Mouse (Mus musculus): ENCODE data around the gene Tsga10.
A peak's percentile ranks its signal among the peaks of the same experiment; 100 is the strongest.
"Not testable (repeated sequence)": the region's sequence is repeated elsewhere in the genome, so short reads cannot be mapped to it uniquely, and the experiment has no call there.

Tsga10 gene

DNA sequence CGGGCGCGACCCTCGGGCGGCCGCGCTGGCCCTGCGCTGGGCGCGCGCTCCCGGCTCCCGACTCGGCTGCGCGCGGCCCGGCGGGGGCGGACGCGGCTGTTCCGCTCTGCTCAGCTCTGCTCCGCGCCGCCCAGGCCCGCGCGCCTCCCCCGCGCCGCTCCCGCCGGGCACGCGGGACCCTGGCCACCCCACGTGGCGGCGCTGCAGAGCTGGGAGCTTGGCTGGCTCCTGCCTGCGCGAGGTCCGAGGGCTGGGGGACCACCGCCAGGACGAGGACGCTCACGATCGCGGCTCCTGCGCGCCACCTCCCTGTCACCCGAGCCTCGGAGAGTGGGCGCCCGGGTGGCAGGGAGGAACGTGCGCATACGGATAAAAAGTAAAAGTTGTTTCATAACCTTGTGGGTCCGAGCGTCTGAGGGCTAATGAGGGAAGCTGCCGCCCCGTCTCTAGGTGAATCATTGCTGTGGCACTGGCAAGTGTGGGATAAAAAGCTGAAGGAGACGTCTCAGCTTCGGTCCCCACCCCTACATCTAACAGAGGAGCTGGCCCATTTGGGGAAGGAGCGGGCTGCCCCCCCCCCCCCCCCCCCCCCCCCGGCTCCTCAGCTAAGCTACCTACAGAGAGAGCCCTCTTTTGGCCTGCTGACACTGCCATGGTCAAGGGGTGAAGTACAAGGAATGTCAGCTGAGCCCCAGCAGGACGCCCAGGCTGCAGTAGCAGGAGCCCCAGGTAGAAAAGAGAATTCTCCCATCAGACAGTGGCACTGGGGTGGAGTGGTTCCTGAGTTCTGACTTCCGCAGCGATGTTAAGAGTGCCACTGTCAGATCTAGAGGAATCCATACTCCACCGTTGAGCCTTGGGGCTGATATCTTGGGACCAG lies 146.2 kb downstream of the Tsga10 start, which contains the start of gene 2010300C02Rik:
Gene 2010300C02Rik, minus strand, starts transcription at position 325 of the 880 bp plus-strand sequence.
- DNase-seq (ENCODE audit: low read depth) = peak; percentile 27

DNA sequence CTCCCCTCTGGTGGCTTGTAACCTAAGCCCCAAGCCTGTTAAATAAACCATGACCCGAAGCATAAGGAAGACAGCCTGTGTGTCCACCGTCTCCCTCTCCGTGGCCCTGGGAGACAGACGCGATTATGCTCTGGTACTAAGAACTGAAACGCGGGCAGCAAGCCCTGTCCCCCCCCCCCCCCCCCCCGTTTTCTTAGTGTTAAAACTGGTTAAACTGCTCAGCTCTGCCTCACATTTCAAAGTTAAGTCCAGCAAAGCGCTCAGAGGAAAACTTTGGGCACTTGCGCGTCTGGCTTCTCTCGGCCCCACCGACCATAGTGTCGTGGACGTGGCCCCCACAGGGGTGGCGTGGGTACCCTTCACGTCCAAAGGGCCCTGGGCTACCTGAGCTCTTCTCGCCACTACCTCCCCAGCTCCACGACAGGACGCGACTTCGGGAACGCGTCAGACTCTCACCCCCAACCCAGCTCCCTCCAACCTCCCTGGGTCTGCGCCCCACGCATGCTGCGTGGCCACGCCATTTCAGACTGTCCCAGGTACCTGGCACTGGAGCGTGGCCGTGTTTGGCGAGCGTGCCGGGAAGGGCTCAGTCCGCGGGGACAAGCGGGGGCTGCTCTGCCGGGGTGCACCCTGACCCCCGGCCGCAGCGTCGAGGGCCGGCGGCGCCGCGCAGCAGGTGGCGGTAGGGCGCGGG lies 147.1 kb downstream of the Tsga10 start:
- DNase-seq (ENCODE audit: low read depth) = peak; percentile 5

DNA sequence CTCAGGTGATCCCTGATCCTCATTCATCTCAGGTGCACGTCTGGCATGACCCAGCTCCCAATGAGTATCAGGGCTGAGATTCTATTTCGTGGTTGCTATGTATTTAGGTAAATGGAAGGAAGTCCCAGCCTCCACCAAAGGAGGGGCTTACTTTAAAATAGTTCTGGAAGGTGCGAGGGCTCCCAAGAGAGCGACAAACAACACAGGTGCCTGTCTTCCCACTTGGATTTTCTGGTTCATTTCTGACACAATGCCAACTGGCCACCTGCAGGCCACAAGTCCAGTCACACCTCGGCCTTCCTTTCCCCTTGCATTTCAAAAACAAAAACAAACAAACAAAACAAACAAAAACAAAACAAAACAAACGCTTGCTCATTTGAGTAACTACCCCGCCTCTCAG lies 147.7 kb downstream of the Tsga10 start:
- no peak for DNase-seq (ENCODE audit: low read depth)

DNA sequence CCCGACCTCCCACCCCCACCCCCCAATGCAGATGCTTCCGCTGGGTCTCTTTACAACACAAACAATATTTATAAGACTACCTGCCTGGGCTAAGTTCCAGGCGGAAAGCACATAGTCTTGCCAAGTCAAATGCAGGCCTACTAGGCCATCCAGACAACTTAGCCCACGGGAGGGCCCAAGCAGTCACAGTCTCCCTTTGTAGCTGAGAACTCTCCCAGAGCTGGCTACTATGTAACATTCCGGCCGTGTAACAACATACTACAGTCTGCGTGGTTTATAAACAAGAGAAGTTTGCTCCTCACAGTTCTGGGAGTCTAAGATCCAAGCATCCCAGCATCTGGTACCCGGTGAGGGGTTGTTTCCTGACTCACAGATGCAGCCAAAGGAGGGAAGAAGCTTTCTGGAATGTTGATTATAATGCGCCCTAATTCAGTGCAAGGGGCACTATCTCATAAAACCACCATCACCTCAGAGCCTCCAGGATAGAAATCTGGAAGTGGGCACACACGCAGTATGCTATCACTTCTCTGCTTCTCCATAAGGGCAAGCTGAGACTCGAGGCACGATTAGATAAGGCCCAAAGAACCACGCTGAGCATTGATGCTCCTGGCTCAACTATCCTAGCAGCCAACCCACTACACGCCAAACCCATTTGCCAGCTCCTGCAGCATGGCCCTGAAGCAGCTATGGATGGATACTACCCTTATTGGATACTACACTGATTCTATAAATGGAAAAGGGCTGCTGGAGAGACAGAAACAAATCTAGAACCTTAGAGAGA lies 148.6 kb downstream of the Tsga10 start:
- no peak for DNase-seq (ENCODE audit: low read depth)

DNA sequence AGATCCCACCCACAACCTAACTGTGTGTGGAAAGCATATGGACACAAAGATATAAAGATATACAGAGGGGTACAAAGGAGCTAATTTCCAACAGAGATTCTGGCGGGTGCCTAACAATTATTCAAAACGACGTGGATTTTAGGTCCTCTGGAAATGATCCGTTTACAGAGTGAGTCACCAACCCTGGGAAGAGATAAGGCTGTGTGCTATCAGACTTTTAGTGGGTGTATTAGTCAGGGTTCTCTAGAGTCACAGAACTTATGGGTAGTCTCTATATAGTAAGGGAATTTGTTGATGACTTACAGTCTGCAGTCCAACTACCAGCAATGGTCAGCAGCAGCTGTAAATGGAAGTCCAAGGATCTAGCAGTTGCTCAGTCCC lies 153.9 kb downstream of the Tsga10 start:
- not testable (repeated sequence) for DNase-seq (ENCODE audit: low read depth)

DNA sequence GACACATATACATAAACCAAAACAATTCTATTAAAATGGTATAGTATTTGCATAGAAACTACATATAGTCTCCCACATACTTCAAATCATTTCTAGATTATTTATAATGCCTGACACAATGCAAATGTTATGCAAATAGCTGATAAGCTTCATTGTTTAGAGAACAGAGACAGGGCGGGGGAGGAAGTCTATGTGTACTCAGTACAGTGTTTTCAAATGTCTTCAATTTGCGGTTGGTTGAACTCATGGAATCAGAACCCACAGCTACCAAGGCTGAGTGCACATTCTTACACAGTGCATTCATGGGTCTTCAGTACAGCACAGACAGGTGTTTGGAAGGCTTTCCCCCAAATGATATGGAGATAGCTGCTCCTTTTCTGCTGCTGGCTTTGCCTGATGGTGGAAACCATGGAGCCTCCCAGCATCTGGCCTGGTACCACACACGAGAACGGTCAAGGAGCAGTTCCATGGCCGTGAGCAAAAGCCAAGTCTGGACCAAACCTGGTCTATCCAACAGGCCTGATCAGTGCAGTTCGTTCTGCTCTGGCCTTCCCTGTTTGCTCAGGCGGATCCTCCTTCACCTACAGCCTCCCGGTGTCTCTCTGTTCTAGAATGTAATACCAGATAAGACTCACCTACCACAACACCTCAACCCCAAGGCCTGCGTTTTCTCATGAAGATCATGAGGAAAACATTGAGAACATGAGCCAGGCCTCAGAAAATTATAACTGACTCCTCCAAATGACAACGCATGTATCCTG lies 154.5 kb downstream of the Tsga10 start:
- DNase-seq (ENCODE audit: low read depth) = no peak

DNA sequence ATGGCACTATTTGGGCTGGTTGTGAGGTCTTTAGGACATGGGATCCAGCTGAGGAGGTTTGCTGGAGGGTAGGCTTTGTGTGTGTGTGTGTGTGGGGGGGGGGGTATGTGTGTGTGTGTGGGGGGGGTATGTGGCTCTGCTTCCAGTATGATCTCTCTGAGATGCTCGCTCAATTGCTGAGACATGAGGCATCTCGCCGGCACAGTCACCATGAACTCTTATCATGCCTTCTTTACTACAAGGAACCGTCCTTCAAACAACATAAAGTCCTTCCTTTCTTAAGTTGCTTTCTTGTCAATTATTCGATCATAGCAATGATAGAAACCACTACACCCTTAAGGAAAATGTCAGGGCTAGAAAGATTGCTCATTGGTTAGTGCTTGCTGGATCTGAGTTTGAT lies 155.1 kb downstream of the Tsga10 start:
- DNase-seq (ENCODE audit: low read depth) = no peak

DNA sequence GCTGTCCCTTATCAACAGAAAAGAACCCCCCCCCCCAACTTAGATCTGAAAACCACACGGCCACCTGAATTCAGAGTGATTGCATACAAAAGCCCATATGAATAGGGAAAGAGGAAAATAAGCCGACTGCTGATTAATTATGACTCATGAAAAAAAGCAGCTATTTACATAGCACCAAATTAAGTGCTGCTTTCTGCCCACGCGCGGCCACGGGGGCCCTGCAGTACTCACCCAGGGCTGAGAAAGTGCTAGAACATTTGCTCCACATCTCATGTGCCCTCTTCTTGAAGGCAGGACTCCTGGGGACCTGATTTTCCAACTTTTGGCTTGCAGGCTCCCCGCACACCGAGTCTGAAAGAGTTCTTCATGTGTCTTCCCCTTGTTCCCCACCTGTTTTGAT lies 156.5 kb downstream of the Tsga10 start:
- DNase-seq (ENCODE audit: low read depth) = no peak

DNA sequence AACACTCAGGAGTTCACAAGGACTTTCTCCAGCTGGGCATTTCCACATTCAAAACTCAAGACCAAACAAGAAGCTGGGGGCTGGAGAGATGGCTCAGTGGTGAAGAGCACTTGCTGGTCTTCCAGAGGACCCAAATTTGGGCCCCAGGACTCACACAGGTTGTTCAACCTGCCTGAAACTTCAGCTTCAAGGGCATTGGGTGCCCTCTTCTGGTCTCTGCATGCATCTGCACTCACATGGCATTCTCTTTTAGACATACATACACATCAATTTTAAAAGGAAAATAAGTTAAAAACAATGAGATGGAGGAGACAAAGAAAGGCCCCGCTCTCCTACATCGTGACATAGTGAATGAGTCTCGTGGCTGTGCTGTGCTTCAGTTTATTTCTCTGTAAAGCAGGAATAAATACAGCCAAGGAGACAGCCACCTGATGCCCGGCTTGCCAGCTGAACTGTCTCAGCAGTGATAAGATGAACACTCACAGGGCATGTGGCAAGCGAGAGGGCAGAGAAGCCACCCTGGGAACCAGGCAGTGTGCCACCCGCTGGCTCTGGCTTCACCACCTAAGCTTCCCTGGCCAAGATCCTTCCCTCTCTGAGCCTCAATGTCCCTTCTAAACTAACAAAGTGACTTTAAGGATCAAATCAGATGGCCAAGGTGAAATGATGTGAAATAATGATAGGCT lies 157.8 kb downstream of the Tsga10 start:
- DNase-seq (ENCODE audit: low read depth) = no peak
